Mouse (Mus musculus): Measurements from ENCODE around the gene Fastkd3.

DNA sequence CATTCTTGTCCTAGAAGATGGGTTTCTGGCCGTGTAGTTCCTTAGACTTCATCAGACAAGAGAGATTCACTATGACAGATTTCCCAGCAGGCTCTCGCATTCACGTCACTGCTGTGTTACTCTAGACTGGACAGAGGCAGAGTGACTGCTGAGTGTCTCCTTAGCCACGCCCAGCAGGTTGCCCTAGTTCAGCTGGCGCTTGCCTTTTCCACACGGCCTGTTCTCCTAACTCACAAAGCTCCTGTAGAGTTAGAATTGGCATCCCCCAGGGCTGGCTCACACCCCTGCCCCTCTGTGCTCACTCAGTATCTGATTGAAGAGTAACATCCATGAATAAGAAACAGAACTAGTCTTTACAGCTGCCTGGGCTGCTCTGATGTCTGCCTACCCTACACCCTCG, 3.4 kb downstream of the Fastkd3 start:
- TF ChIP-seq CTCF (IDR thresholded peaks at IDR 0.05; ENCODE audit: low read depth) (no peak), EP300 (optimal IDR thresholded peaks at IDR 0.05) (no peak)
